Mouse (Mus musculus) spleen, adult 2 months (tissue): Measurements from ENCODE around the gene Elfn2.

Experiments
- CTCF ChIP-seq: fragments of 200-500 bp; IDR thresholded peaks from 2 replicates; pipeline ENCODE4 v1.5.1; 2011; ENCODE audit warnings: mild to moderate bottlenecking, inconsistent platforms; ENCODE audit not compliant: insufficient read depth, insufficient read length, insufficient replicate concordance; ENCODE audit errors: extremely low read depth
- POLR2A ChIP-seq: fragments of 200-500 bp; IDR thresholded peaks from 2 replicates; pipeline ENCODE4 v1.6.1; 2011; ENCODE audit warnings: low read depth, low read length, inconsistent platforms

- TF ChIP-seq POLR2A (no peak), CTCF (no peak)
Measured at GRCm38 (mm10) chr15:78664268-78664667, 54.3 kb downstream of the Elfn2 start.
